Mouse (Mus musculus): ENCODE results near the gene 1600014C10Rik.

DNA sequence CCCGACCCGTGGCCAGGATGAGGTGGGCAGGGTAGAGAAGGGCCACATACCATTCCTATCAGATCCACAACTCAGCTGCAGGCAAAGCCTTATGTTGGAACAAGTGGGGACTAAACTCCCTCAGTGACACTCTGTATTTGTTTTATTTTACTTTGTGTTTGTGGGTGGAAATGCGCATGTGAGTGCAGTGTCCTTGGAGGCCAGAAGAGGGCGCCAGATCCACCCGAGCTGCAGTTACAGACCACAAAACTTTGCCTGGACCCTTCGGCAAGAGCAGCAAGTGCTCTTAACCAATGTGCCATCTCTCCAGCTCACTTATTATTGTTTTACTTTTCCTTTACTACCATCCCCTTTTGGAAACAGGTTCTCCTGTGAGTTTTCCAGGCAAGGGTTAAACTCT lies 35.5 kb upstream of the 1600014C10Rik start:
- 0 out of 2 replicates have a peak, but pooled peaks have one; percentile 7 for TF ChIP-seq CTCF (IDR thresholded peaks at IDR 0.05; ENCODE audit: low read depth, low read length)
- TF ChIP-seq POLR2AphosphoS5 (IDR thresholded peaks at IDR 0.05; ENCODE audit: insufficient replicate concordance, low read depth, low read length): no peak
- TF ChIP-seq GATA1 (IDR thresholded peaks at IDR 0.05; ENCODE audit: borderline replicate concordance, low read length): no peak
